In the genomic region with DNA sequence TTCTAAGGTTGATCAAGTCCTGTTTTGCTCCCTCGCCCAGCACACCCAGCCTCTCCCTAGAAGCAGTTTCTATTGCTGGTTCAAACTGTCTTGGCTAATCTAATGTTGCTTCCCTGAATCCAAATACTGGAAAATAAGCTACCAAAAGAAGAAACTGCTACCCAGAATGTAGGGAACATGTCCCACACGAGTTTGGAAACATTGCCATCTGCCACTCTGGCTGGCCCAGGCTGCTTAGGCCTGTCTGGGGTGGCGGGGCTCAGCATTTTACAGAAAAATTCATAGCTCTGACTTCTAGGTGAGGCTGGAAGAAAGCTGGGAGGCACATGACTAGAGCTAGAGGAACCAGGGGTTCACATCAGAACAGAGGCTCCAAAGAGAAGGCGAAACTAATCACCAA, we compare ENCODE assay signal across 13 mouse cellular contexts.
DNase-seq lines count a peak whose midpoint lies in the region; ATAC-seq and TF ChIP-seq lines count a peak whose summit lies in the region.
"Had no signal": no experiment of that assay in that cellular context is flagged by ENCODE, and none has a peak within 500 bp of the region (broad histone marks: within the 10 kb centered on the region; RNA-seq: fewer than 3 reads in every experiment).

No protein-coding gene starts in this region.

- 82% methylated on average over 4 of the region's 4 CpGs for WGBS in embryonic facial prominence, embryonic 11.5 days
- 83% methylated on average over 4 of the region's 4 CpGs for WGBS in embryonic facial prominence, embryonic 10.5 days
- WGBS in hindbrain, embryonic 13.5 days: 84% methylated on average over 4 of the region's 4 CpGs
- WGBS in midbrain, embryonic 12.5 days: 84% methylated on average over 4 of the region's 4 CpGs
- whole genome bisulfite sequencing in heart, adult 2 months: 73% methylated on average over 4 of the region's 4 CpGs

- no peak for TF ChIP-seq POLR2A in brain, embryonic 14.5 days (IDR thresholded peaks at IDR 0.05; ENCODE audit: borderline replicate concordance, extremely low read depth, insufficient read depth, insufficient read length, poor library complexity, severe bottlenecking)
- no peak for TF ChIP-seq POLR2A in heart, adult 2 months (IDR thresholded peaks at IDR 0.05; ENCODE audit: insufficient read depth, low read depth, low read length)

- no peaks in the 10 kb centered on the region for H3K27me3 ChIP-seq in embryonic facial prominence, embryonic 11.5 days (ENCODE audit: control insufficient read depth, insufficient read depth, low read length)
- no peaks in the 10 kb centered on the region for H3K27me3 ChIP-seq in embryonic facial prominence, embryonic 10.5 days (replicated peaks; ENCODE audit: low read depth, poor library complexity, severe bottlenecking)
- no peaks in the 10 kb centered on the region for H3K27me3 ChIP-seq in hindbrain, embryonic 13.5 days
- H3K27me3 ChIP-seq in midbrain, embryonic 12.5 days: no peaks in the 10 kb centered on the region
- no peaks in the 10 kb centered on the region for H3K27me3 ChIP-seq in heart, adult 2 months (ENCODE audit: control insufficient read depth, insufficient read depth, low read length)
- H3K27me3 ChIP-seq: hindbrain, embryonic 15.5 days; liver, embryonic 15.5 days had no signal

- no peak overlapping the region for H3K4me2 ChIP-seq in embryonic facial prominence, embryonic 11.5 days (ENCODE audit: low read depth, low read length)
- H3K4me2 ChIP-seq in hindbrain, embryonic 13.5 days: no peak overlapping the region
- H3K4me2 ChIP-seq in midbrain, embryonic 12.5 days (replicated peaks): no peak overlapping the region
- H3K4me2 ChIP-seq: hindbrain, embryonic 15.5 days; liver, embryonic 15.5 days had no signal

- no peaks in the 10 kb centered on the region for H3K4me1 ChIP-seq in embryonic facial prominence, embryonic 11.5 days (ENCODE audit: control insufficient read depth, insufficient read depth, low read length)
- H3K4me1 ChIP-seq in embryonic facial prominence, embryonic 10.5 days: peaks cover 13% of the 10 kb centered on the region
- peaks cover 43% of the 10 kb centered on the region for H3K4me1 ChIP-seq in hindbrain, embryonic 13.5 days (replicated peaks)
- peaks cover 27% of the 10 kb centered on the region; the same call in 1 of the 2 replicates for H3K4me1 ChIP-seq in midbrain, embryonic 12.5 days
- peaks cover 11% of the 10 kb centered on the region for H3K4me1 ChIP-seq in heart, adult 2 months (ENCODE audit: control insufficient read depth, insufficient read depth, low read length)

- no peak for DNase-seq in embryonic facial prominence, embryonic 11.5 days (ENCODE audit: low spot score)
- DNase-seq in embryonic facial prominence, embryonic 10.5 days (ENCODE audit: low spot score): no peak
- peak; percentile 53 for DNase-seq in brain, embryonic 14.5 days (ENCODE audit: low read depth)
- DNase-seq in heart, adult 2 months: no peak
- no peak for DNase-seq in left cerebral cortex, adult 11 months (ENCODE audit: low spot score)
- no peak for DNase-seq in lung, postnatal 14 days
- DNase-seq: gastrocnemius, postnatal 36 days; kidney, adult 8-10 months had no signal

- H3K4me3 ChIP-seq in embryonic facial prominence, embryonic 11.5 days (ENCODE audit: low read depth, low read length): no peak overlapping the region
- no peak overlapping the region for H3K4me3 ChIP-seq in embryonic facial prominence, embryonic 10.5 days
- no peak overlapping the region for H3K4me3 ChIP-seq in hindbrain, embryonic 13.5 days
- no peak overlapping the region for H3K4me3 ChIP-seq in midbrain, embryonic 12.5 days
- no peak overlapping the region for H3K4me3 ChIP-seq in heart, adult 2 months
- H3K4me3 ChIP-seq: hindbrain, embryonic 15.5 days; liver, embryonic 15.5 days; myocyte had no signal

- H3K27ac ChIP-seq in embryonic facial prominence, embryonic 11.5 days (replicated peaks; ENCODE audit: low read depth, low read length): 0 out of 2 replicates have a peak overlapping the region, but pooled peaks have one; percentile 13
- no peak overlapping the region for H3K27ac ChIP-seq in embryonic facial prominence, embryonic 10.5 days (replicated peaks)
- H3K27ac ChIP-seq in hindbrain, embryonic 13.5 days: peak overlapping the region; percentile 48; the same call in 1 of the 2 replicates
- H3K27ac ChIP-seq in midbrain, embryonic 12.5 days (replicated peaks): peak overlapping the region; percentile 52; the same call in 1 of the 2 replicates
- H3K27ac ChIP-seq in heart, adult 2 months: no peak overlapping the region
- H3K27ac ChIP-seq: hindbrain, embryonic 15.5 days; liver, embryonic 15.5 days had no signal

- H3K79me2 ChIP-seq in heart, adult 2 months (replicated peaks; ENCODE audit: control insufficient read depth, insufficient read depth, low read length): no peaks in the 10 kb centered on the region; the same call in none of the 2 replicates

- no peak overlapping the region; the same call in 1 of the 2 replicates for H3K9ac ChIP-seq in embryonic facial prominence, embryonic 11.5 days (replicated peaks; ENCODE audit: low read length)
- H3K9ac ChIP-seq in hindbrain, embryonic 13.5 days: no peak overlapping the region
- H3K9ac ChIP-seq in midbrain, embryonic 12.5 days (replicated peaks): no peak overlapping the region
- no peak overlapping the region for H3K9ac ChIP-seq in heart, adult 2 months (ENCODE audit: low read depth, low read length)
- H3K9ac ChIP-seq: hindbrain, embryonic 15.5 days; liver, embryonic 15.5 days had no signal

- intact Hi-C loops in heart, adult 2 months (cut with DNase I): no loop called here

- no peak for TF ChIP-seq CTCF in brain, embryonic 14.5 days (IDR thresholded peaks at IDR 0.05; ENCODE audit: borderline replicate concordance, extremely low read depth, insufficient read depth, insufficient read length)
- TF ChIP-seq CTCF in heart, adult 2 months (IDR thresholded peaks at IDR 0.05): no peak

- H3K9me3 ChIP-seq in embryonic facial prominence, embryonic 11.5 days (replicated peaks; ENCODE audit: control insufficient read depth, low read length): no peaks in the 10 kb centered on the region
- no peaks in the 10 kb centered on the region for H3K9me3 ChIP-seq in embryonic facial prominence, embryonic 10.5 days
- no peaks in the 10 kb centered on the region for H3K9me3 ChIP-seq in hindbrain, embryonic 13.5 days
- H3K9me3 ChIP-seq in midbrain, embryonic 12.5 days: no peaks in the 10 kb centered on the region; the same call in 1 of the 2 replicates
- H3K9me3 ChIP-seq: hindbrain, embryonic 15.5 days; liver, embryonic 15.5 days had no signal

- no peaks in the 10 kb centered on the region for H3K36me3 ChIP-seq in embryonic facial prominence, embryonic 11.5 days (replicated peaks; ENCODE audit: control insufficient read depth, insufficient read depth, low read depth, low read length)
- H3K36me3 ChIP-seq in embryonic facial prominence, embryonic 10.5 days (replicated peaks): peaks cover 60% of the 10 kb centered on the region
- peaks cover 6% of the 10 kb centered on the region for H3K36me3 ChIP-seq in hindbrain, embryonic 13.5 days
- H3K36me3 ChIP-seq in midbrain, embryonic 12.5 days: peaks cover 29% of the 10 kb centered on the region
- peaks cover 5% of the 10 kb centered on the region for H3K36me3 ChIP-seq in heart, adult 2 months (ENCODE audit: control insufficient read depth, insufficient read depth, low read length)
- H3K36me3 ChIP-seq: hindbrain, embryonic 15.5 days had no signal

- TF ChIP-seq EP300 in heart, adult 2 months (IDR thresholded peaks at IDR 0.05; ENCODE audit: insufficient read depth, low read depth, low read length): no peak

- no peak for ATAC-seq in embryonic facial prominence, embryonic 11.5 days (replicated peaks; ENCODE audit: insufficient number of reproducible peaks, low FRiP score, low TSS enrichment, low read depth)
- ATAC-seq in hindbrain, embryonic 13.5 days (ENCODE audit: low FRiP score): no peak
- ATAC-seq in midbrain, embryonic 12.5 days (ENCODE audit: low FRiP score, low read depth): no peak

Comparison
In these comparisons a context has a peak if more than half of its experiments do, and no peak if none do; other contexts are left out.
1. H3K27ac ChIP-seq: peak in embryonic facial prominence, embryonic 11.5 days (single experiment), hindbrain, embryonic 13.5 days (single experiment) and midbrain, embryonic 12.5 days (single experiment); none in embryonic facial prominence, embryonic 10.5 days (single experiment) and heart, adult 2 months (single experiment).